Mouse (Mus musculus) E14TG2a.4 (cell line): ENCODE data around the gene Brd9.

Experiments
- CTCF ChIP-seq: conservative IDR thresholded peaks from 2 replicates; pipeline ENCODE4 v1.5.1; 2014; ENCODE audit warnings: low read length
- NANOG ChIP-seq: IDR thresholded peaks from 2 replicates; pipeline ENCODE4 v1.6.1; 2014; ENCODE audit warnings: borderline replicate concordance, low read length, mixed read lengths
- POU5F1 ChIP-seq: IDR thresholded peaks from 2 replicates; pipeline ENCODE4 v1.6.1; 2014; ENCODE audit warnings: low read length, borderline replicate concordance

DNA sequence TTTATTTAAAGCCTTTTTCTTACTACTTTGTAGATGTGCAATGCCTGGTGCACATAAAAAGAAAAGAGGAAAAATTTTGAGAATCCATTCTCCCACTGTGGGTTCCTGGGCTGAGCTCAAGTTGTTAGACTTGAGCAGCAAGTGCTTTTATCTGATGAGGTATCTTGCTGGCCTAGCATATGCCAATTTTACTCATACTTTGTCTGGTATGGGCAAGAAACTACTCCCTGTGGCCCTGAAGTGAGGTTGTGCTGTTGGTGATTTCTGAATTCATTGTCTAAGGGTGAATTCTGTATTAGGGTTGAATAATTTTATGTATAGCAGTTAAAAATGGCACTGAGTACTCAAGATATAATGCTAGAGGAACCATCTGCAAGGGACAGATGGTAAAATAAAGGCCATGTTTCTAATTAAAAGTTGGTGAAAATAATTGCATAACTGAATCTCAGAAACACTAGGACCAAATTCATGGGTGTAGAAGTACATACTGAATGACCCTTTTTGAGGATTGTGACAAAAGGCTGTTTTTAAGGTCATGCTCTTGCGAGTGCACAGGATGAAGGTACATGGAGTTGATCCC lies 16.0 kb downstream of the Brd9 start:
- no peak for TF ChIP-seq CTCF
- TF ChIP-seq NANOG: no peak
- TF ChIP-seq POU5F1: no peak
